Mouse (Mus musculus) cerebellum, adult 2 months (tissue): ENCODE measurements around the gene Atp1a2.
A peak's percentile ranks its signal among the peaks of the same experiment; 100 is the strongest.

Source experiments
- CTCF ChIP-seq: fragments of 200-500 bp; IDR thresholded peaks from 2 replicates; pipeline ENCODE4 v1.5.1; 2011; ENCODE audit warnings: low read depth, mild to moderate bottlenecking, control low read depth, low read length, moderate library complexity, borderline replicate concordance; ENCODE audit not compliant: insufficient read depth
- POLR2A ChIP-seq: fragments of 200-500 bp; IDR thresholded peaks from 2 replicates; pipeline ENCODE4 v1.6.1; 2011; ENCODE audit warnings: low read length, control low read depth, borderline replicate concordance; ENCODE audit not compliant: insufficient read depth

DNA sequence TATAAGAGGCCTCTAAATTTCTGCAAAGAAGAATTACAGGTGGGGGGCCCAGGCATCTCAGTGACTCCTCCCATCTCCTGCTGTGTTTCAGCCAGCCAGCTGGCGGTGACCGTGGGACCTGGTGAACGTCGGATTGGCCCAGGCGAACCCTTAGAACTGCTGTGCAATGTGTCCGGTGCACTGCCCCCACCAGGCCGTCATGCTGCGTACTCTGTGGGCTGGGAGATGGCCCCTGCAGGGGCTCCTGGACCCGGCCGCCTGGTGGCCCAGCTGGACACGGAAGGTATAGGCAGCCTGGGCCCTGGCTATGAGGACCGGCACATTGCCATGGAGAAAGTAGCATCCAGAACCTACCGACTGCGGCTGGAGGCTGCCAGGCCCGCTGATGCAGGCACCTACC is 20.1 kb upstream of the Atp1a2 start:
- 0 out of 2 replicates have a peak, but pooled peaks have one; percentile 4 for TF ChIP-seq POLR2A
- no peak for TF ChIP-seq CTCF
